Mouse (Mus musculus) brain, embryonic 14.5 days (tissue): ENCODE measurements around the gene Mras.

Experiments used
- CTCF ChIP-seq: fragments of 200-500 bp; IDR thresholded peaks from 2 replicates; pipeline ENCODE4 v1.5.1; 2012; ENCODE audit warnings: inconsistent platforms, mild to moderate bottlenecking, moderate library complexity, borderline replicate concordance; ENCODE audit not compliant: insufficient read depth, insufficient read length; ENCODE audit errors: extremely low read depth
- POLR2A ChIP-seq: fragments of 200-500 bp; IDR thresholded peaks from 2 replicates; pipeline ENCODE4 v1.6.1; 2012; ENCODE audit warnings: mild to moderate bottlenecking, inconsistent platforms, borderline replicate concordance; ENCODE audit not compliant: poor library complexity, insufficient read depth, insufficient read length, severe bottlenecking; ENCODE audit errors: extremely low read depth

DNA sequence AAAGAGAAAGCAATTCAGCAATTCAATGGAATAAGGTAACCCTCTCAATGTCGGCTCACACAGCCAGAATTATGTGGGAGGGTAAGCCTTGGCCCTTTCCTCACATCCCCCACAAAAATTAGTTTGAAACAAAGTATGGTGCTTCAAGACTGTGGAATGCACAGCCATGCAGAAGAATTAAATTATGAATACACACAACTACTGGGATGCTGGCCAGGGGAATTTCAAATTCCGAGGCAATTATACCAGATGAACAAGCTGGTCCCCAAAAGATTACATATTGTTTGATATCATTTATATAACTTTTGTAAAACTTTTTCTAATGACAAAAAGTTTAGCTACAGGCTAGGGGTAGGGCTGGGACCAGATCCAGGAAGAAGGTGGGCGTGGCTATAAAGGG, 10.1 kb upstream of the Mras start:
- TF ChIP-seq CTCF = no peak
- no peak for TF ChIP-seq POLR2A
